Comparison of ENCODE assay signal across 8 mouse cellular contexts in genomic region chr9:27299286-27300187, GRCm38 (mm10). TPM values are rescaled to one million over a fixed set of nuclear protein-coding genes. Genes with fewer than 3 reads are reported as not detected.
A peak's percentile ranks its signal among the peaks of the same experiment; 100 is the strongest.
DNase-seq lines count a peak whose midpoint lies in the region; ATAC-seq and TF ChIP-seq lines count a peak whose summit lies in the region.

No protein-coding gene starts in this region.

- H3K36me3 ChIP-seq in forebrain, postnatal 0 days (ENCODE audit: insufficient read depth): no peaks in the 10 kb centered on the region
- H3K36me3 ChIP-seq in limb, embryonic 12.5 days: no peaks in the 10 kb centered on the region
- no peaks in the 10 kb centered on the region for H3K36me3 ChIP-seq in stomach, embryonic 14.5 days (ENCODE audit: control insufficient read depth, insufficient read depth, low read length)

- H3K9ac ChIP-seq in forebrain, postnatal 0 days: peak overlapping the region; percentile 53
- H3K9ac ChIP-seq in limb, embryonic 12.5 days (replicated peaks): peak overlapping the region; percentile 44; the same call in 1 of the 2 replicates
- peak overlapping the region; percentile 14; the same call in 1 of the 2 replicates for H3K9ac ChIP-seq in stomach, embryonic 14.5 days (replicated peaks; ENCODE audit: low read depth, low read length)

- TF ChIP-seq CTCF in lung, adult 2 months (IDR thresholded peaks at IDR 0.05; ENCODE audit: insufficient read depth, low read length): no peak
- no peak; the same call in 1 of the 2 replicates for TF ChIP-seq CTCF in forebrain, postnatal 0 days (IDR thresholded peaks at IDR 0.05; ENCODE audit: low read depth)

- H3K4me1 ChIP-seq in lung, adult 2 months (ENCODE audit: control insufficient read depth, insufficient read depth, low read length): no peaks in the 10 kb centered on the region
- peaks cover 12% of the 10 kb centered on the region; the same call in 1 of the 2 replicates for H3K4me1 ChIP-seq in forebrain, postnatal 0 days (ENCODE audit: insufficient read depth)
- peaks cover 47% of the 10 kb centered on the region for H3K4me1 ChIP-seq in limb, embryonic 12.5 days (replicated peaks)
- H3K4me1 ChIP-seq in stomach, embryonic 14.5 days (ENCODE audit: control insufficient read depth, insufficient read depth, low read length): 0 out of 2 replicates have a peak, but pooled peaks cover 2% of the 10 kb centered on the region

- intact Hi-C loops in left cerebral cortex, postnatal 4 days (cut with DNase I): no loop called here

- no peak; the same call in 1 of the 2 replicates for ATAC-seq in forebrain, postnatal 0 days
- ATAC-seq in limb, embryonic 12.5 days (ENCODE audit: insufficient number of reproducible peaks, insufficient read depth, low FRiP score, low TSS enrichment, low read depth): peak; percentile 3; the same call in 1 of the 2 replicates
- ATAC-seq in stomach, embryonic 14.5 days (ENCODE audit: insufficient number of reproducible peaks, insufficient read depth, low FRiP score, low read depth): no peak

- no peak for TF ChIP-seq POLR2A in lung, adult 2 months (IDR thresholded peaks at IDR 0.05; ENCODE audit: borderline replicate concordance, extremely low read depth, low read depth, low read length)

- H3K4me2 ChIP-seq in forebrain, postnatal 0 days (ENCODE audit: low read depth): peak overlapping the region; percentile 70
- peak overlapping the region; percentile 87 for H3K4me2 ChIP-seq in limb, embryonic 12.5 days
- peak overlapping the region; percentile 84 for H3K4me2 ChIP-seq in stomach, embryonic 14.5 days (replicated peaks; ENCODE audit: low read depth, low read length)

- peak; percentile 18 for DNase-seq in lung, adult 2 months
- DNase-seq in lung, adult 18-20 months: no peak
- DNase-seq in brain, adult 2 months (ENCODE audit: low read depth, low spot score): peak; percentile 42
- DNase-seq in forebrain, postnatal 0 days: no peak
- DNase-seq in c-Kit-positive CD71-positive TER-119-positive erythroid progenitor cells, embryonic 14.5 days (ENCODE audit: low spot score): no peak
- no peak for DNase-seq in left cerebral cortex, postnatal 4 days

- H3K27ac ChIP-seq in forebrain, postnatal 0 days (ENCODE audit: low read depth, low read length): peak overlapping the region; percentile 76
- no peak overlapping the region for H3K27ac ChIP-seq in limb, embryonic 12.5 days
- no peak overlapping the region for H3K27ac ChIP-seq in stomach, embryonic 14.5 days (ENCODE audit: low read length)

- no peaks in the 10 kb centered on the region for H3K27me3 ChIP-seq in forebrain, postnatal 0 days (ENCODE audit: insufficient read depth, low read length)
- H3K27me3 ChIP-seq in limb, embryonic 12.5 days: peaks cover 64% of the 10 kb centered on the region
- 0 out of 2 replicates have a peak, but pooled peaks cover 9% of the 10 kb centered on the region for H3K27me3 ChIP-seq in stomach, embryonic 14.5 days (ENCODE audit: control insufficient read depth, insufficient read depth, low read length)

- H3K4me3 ChIP-seq in lung, adult 2 months (replicated peaks; ENCODE audit: extremely low read depth, low read depth, low read length): peak overlapping the region; percentile 52
- peak overlapping the region; percentile 54 for H3K4me3 ChIP-seq in forebrain, postnatal 0 days (ENCODE audit: low read depth, low read length)
- H3K4me3 ChIP-seq in limb, embryonic 12.5 days (replicated peaks): peak overlapping the region; percentile 65
- H3K4me3 ChIP-seq in stomach, embryonic 14.5 days (ENCODE audit: low read depth, low read length): peak overlapping the region; percentile 65

- no peaks in the 10 kb centered on the region for H3K9me3 ChIP-seq in forebrain, postnatal 0 days (ENCODE audit: low read length)
- no peaks in the 10 kb centered on the region for H3K9me3 ChIP-seq in limb, embryonic 12.5 days
- no peaks in the 10 kb centered on the region for H3K9me3 ChIP-seq in stomach, embryonic 14.5 days (ENCODE audit: control insufficient read depth, low read depth, low read length)

- 1% methylated on average over 68 of the region's 68 CpGs for WGBS in lung, adult 2 months
- 1% methylated on average over 68 of the region's 68 CpGs for WGBS in forebrain, postnatal 0 days
- WGBS in limb, embryonic 12.5 days: under 1% methylated on average over 68 of the region's 68 CpGs
- WGBS in stomach, embryonic 14.5 days: under 1% methylated on average over 68 of the region's 68 CpGs

RNA-seq across cellular contexts. Expression of gene Igsf9b, which starts 0.5 kb away (rescaled TPM):
- polyA plus RNA-seq in lung, adult 2 months (2012; rRNA removed): 1.4 and 1.6 TPM in 2 replicates
- total RNA-seq in forebrain, postnatal 0 days (2014; rRNA removed): 22.5 and 30.8 TPM in 2 replicates
- 5.6 and 11.8 TPM in 2 replicates for polyA plus RNA-seq in forebrain, postnatal 0 days (2015; fragmentation: Nextera tagmentation; extraction: Ambion mirVana)
- 2.7 and 2.8 TPM in 2 replicates for polyA plus RNA-seq in limb, embryonic 12.5 days (2016; fragmentation: Nextera tagmentation; extraction: Ambion mirVana)
- polyA plus RNA-seq in stomach, embryonic 14.5 days (2014; fragmentation: Nextera tagmentation; extraction: Ambion mirVana): 5.9 and 6.0 TPM in 2 replicates
- total RNA-seq in left cerebral cortex, postnatal 4 days (2021): 10 to 100 TPM; 38.0 to 41.0 TPM

Comparison
In these comparisons a context has a peak if more than half of its experiments do, and no peak if none do; other contexts are left out.
1. DNase-seq: peak in lung, adult 2 months (single experiment) and brain, adult 2 months (single experiment); none in lung, adult 18-20 months (0 of 2), forebrain, postnatal 0 days (single experiment), c-Kit-positive CD71-positive TER-119-positive erythroid progenitor cells, embryonic 14.5 days (single experiment) and left cerebral cortex, postnatal 4 days (single experiment).
2. Peak in every context shown above with its lines, with median percentiles within 50 percentile points of each other: H3K4me3 ChIP-seq, H3K4me2 ChIP-seq and H3K9ac ChIP-seq.